Mouse (Mus musculus): ENCODE data around the gene Tsga10. TPM values are rescaled to one million over a fixed set of nuclear protein-coding genes. Genes with fewer than 3 reads are reported as not detected.
"Not testable (repeated sequence)": the region's sequence is repeated elsewhere in the genome, so short reads cannot be mapped to it uniquely, and the experiment has no call there.

Tsga10 gene
- polyA plus RNA-seq, 1 experiment from 2014 or later, result 5.0 TPM

GRCm38 (mm10) chr1:37802291-37802690 is 63.9 kb downstream of the Tsga10 start:
- WGBS, result 91% methylated on average over 1 of the region's 1 CpGs
- H3K27me3 ChIP-seq (replicated peaks; ENCODE audit: insufficient read depth, low read length); H3K4me3 ChIP-seq (ENCODE audit: low read depth, low read length); H3K36me3 ChIP-seq (ENCODE audit: insufficient read depth, low read length); H3K9ac ChIP-seq (replicated peaks; ENCODE audit: low read depth); H3K27ac ChIP-seq (ENCODE audit: low read length); H3K9me3 ChIP-seq (ENCODE audit: low read length); H3K4me1 ChIP-seq (ENCODE audit: insufficient read depth, low read depth, low read length); H3K4me2 ChIP-seq (replicated peaks; ENCODE audit: low read depth, low read length); ATAC-seq: not testable (repeated sequence)
- DNase-seq (ENCODE audit: low spot score), result peak; percentile 15
- TF ChIP-seq CTCF (IDR thresholded peaks at IDR 0.05), result peak; percentile 56

DNA sequence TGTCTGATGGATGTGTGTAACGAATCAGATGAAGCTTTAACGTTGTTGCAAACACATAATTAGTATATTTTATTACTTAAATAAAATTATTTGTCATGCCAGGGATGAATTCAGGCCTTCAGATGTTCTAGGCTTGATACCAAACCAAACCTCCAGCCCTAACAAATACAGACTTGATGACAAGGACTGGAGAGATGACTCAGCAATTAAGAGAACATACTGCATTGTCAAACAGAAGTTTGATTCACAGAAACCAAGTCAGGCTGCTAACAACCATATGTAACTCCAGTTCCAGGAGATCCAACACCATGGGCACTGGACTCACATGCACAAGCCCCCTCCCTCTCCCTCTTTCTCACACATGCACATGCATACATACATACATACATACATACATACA is 65.9 kb downstream of the Tsga10 start:
- Histone ChIP-seq H3K9me3 (ENCODE audit: low read length) (no peaks in the 10 kb centered on the region), H3K9ac (replicated peaks; ENCODE audit: low read depth) (no peak overlapping the region), H3K27ac (ENCODE audit: low read length) (no peak overlapping the region), H3K36me3 (ENCODE audit: insufficient read depth, low read length) (no peaks in the 10 kb centered on the region), H3K4me2 (replicated peaks; ENCODE audit: low read depth, low read length) (no peak overlapping the region), H3K4me3 (ENCODE audit: low read depth, low read length) (no peak overlapping the region), H3K27me3 (replicated peaks; ENCODE audit: insufficient read depth, low read length) (no peaks in the 10 kb centered on the region), H3K4me1 (ENCODE audit: insufficient read depth, low read depth, low read length) (no peaks in the 10 kb centered on the region)
- TF ChIP-seq CTCF (IDR thresholded peaks at IDR 0.05) (no peak), EP300 (IDR thresholded peaks at IDR 0.05) (no peak)
- WGBS, result 86% methylated on average over 2 of the region's 2 CpGs
- ATAC-seq (no peak), DNase-seq (ENCODE audit: low spot score) (no peak)

DNA sequence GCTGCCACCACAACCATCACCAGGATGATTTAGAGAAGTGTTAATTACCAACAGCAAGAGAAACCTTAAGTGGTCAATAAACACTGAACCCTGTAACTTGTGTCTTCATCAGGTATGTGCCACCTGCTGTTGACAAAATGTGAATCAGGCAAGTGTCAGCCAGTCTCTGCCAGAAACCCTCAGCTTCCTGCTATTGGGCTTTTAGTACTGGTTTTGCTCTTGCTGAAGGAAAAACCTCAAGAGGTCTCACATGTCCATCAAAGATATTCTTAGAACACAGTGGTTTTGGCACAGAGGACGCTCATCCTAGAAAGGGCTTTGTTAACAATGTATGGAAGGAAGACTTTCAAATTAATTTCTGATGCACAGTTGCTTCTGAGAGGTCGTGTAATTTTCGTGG is 66.7 kb downstream of the Tsga10 start:
- no peak for DNase-seq (ENCODE audit: low spot score)
- H3K9me3 ChIP-seq (ENCODE audit: low read length), result no peaks in the 10 kb centered on the region
- no peaks in the 10 kb centered on the region for H3K27me3 ChIP-seq (replicated peaks; ENCODE audit: insufficient read depth, low read length)
- WGBS, result 45% methylated on average over 3 of the region's 3 CpGs
- H3K4me2 ChIP-seq (replicated peaks; ENCODE audit: low read depth, low read length), result no peak overlapping the region
- no peak overlapping the region for H3K27ac ChIP-seq (ENCODE audit: low read length)
- no peak overlapping the region for H3K4me3 ChIP-seq (ENCODE audit: low read depth, low read length)
- no peaks in the 10 kb centered on the region for H3K4me1 ChIP-seq (ENCODE audit: insufficient read depth, low read depth, low read length)
- no peak for TF ChIP-seq EP300 (IDR thresholded peaks at IDR 0.05)
- no peak for TF ChIP-seq CTCF (IDR thresholded peaks at IDR 0.05)
- no peak for ATAC-seq
- H3K36me3 ChIP-seq (ENCODE audit: insufficient read depth, low read length), result no peaks in the 10 kb centered on the region
- H3K9ac ChIP-seq (replicated peaks; ENCODE audit: low read depth), result no peak overlapping the region

DNA sequence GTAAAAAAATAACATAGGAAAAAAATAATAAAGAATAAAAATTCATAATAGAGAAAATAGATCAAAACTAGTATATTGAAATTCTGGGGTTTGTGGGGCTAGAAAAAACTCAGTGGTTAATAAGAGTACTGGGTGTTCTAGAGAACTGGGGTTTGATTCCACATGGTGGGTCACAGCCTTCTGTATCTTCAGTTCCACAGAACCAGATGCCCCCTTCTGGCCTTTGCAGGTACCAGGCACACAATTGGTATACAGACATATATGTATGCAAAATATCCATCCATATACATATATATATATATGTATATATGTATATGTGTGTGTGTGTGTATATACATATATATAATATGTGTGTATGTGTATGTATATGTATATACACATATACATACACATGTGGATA is 106.8 kb downstream of the Tsga10 start:
- DNase-seq (ENCODE audit: low spot score) (no peak), ATAC-seq (no peak)
- Histone ChIP-seq H3K27ac (ENCODE audit: low read length) (no peak overlapping the region), H3K4me1 (ENCODE audit: insufficient read depth, low read depth, low read length) (no peaks in the 10 kb centered on the region), H3K36me3 (ENCODE audit: insufficient read depth, low read length) (no peaks in the 10 kb centered on the region), H3K4me2 (replicated peaks; ENCODE audit: low read depth, low read length) (no peak overlapping the region), H3K27me3 (replicated peaks; ENCODE audit: insufficient read depth, low read length) (no peaks in the 10 kb centered on the region), H3K4me3 (ENCODE audit: low read depth, low read length) (no peak overlapping the region), H3K9me3 (ENCODE audit: low read length) (no peaks in the 10 kb centered on the region), H3K9ac (replicated peaks; ENCODE audit: low read depth) (no peak overlapping the region)
- TF ChIP-seq CTCF (IDR thresholded peaks at IDR 0.05), result peak; percentile 24; the same call in 1 of the 2 replicates
- no peak for TF ChIP-seq EP300 (IDR thresholded peaks at IDR 0.05)

DNA sequence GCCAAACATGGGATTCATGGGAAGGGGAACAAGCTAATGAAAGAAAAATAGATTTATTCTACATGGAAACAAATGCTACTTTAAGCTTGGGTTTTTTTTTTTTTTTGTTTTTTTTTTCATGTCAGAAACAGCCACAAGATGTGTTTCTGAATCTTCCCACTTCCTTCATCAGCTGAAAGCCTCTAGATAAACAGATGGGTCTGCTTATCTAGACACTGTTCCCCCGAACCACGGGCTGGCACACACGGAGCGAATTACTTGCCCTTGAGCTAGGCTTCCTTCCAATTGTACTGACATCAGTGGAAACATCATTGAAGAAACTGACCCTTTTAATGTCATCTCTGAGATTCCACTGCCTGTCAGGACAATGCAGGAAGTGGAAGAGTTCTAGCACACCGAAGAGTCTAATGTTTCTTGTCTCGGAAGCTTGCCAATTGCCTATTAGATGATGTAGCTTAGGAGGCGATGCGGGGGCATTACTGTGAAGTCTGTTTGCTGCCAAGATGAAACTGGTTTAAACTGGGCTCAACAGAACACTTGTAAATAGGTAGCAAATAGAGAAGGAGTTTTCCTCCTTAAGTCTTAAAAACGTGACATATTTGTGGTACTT is 121.5 kb downstream of the Tsga10 start:
- Histone ChIP-seq H3K27me3 (replicated peaks; ENCODE audit: insufficient read depth, low read length) (no peaks in the 10 kb centered on the region), H3K9ac (replicated peaks; ENCODE audit: low read depth) (no peak overlapping the region), H3K27ac (ENCODE audit: low read length) (no peak overlapping the region), H3K4me3 (ENCODE audit: low read depth, low read length) (no peak overlapping the region), H3K4me2 (replicated peaks; ENCODE audit: low read depth, low read length) (no peak overlapping the region), H3K9me3 (ENCODE audit: low read length) (no peaks in the 10 kb centered on the region), H3K4me1 (ENCODE audit: insufficient read depth, low read depth, low read length) (no peaks in the 10 kb centered on the region), H3K36me3 (ENCODE audit: insufficient read depth, low read length) (no peaks in the 10 kb centered on the region)
- TF ChIP-seq EP300 (IDR thresholded peaks at IDR 0.05) (no peak), CTCF (IDR thresholded peaks at IDR 0.05) (no peak)
- ATAC-seq (no peak), DNase-seq (ENCODE audit: low spot score) (no peak)
- 62% methylated on average over 9 of the region's 9 CpGs for WGBS

DNA sequence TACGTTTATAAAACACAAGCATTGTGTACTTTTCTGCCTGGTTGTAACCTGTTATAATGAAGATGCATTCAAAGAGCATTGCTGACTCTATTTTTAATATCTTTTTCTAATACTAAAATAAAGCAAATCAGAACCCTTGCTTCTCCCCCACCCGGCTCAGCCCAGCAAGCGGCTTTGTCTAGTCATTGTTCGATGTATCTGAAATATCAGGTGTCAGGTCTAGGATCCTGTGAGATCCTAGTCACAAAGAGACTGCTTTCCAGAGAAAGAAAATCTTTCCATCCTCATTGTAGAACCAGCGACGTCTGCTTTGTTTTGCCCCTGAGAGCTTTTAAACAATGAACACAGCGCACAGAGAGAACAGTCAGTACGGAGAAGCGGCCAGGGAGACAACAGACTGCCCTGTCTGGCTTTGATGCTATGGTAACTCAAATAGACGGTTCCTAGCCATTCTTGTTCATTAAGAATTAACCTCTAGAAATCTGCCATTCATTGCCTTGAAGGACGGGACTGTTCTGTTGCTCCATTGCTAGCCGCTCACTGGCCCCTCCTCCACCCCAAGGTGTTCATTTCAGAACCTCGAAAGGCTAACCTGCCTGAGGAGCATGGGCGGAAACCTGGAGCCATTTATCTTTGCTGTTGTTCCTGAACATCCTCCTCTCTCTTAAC is 123.5 kb downstream of the Tsga10 start:
- WGBS, result 64% methylated on average over 14 of the region's 14 CpGs
- Histone ChIP-seq H3K27me3 (replicated peaks; ENCODE audit: insufficient read depth, low read length) (no peaks in the 10 kb centered on the region), H3K36me3 (ENCODE audit: insufficient read depth, low read length) (no peaks in the 10 kb centered on the region), H3K4me1 (ENCODE audit: insufficient read depth, low read depth, low read length) (no peaks in the 10 kb centered on the region), H3K9ac (replicated peaks; ENCODE audit: low read depth) (no peak overlapping the region), H3K4me2 (replicated peaks; ENCODE audit: low read depth, low read length) (no peak overlapping the region), H3K27ac (ENCODE audit: low read length) (no peak overlapping the region), H3K9me3 (ENCODE audit: low read length) (no peaks in the 10 kb centered on the region), H3K4me3 (ENCODE audit: low read depth, low read length) (no peak overlapping the region)
- TF ChIP-seq CTCF (IDR thresholded peaks at IDR 0.05) (no peak), EP300 (IDR thresholded peaks at IDR 0.05) (no peak)
- no peak for ATAC-seq
- no peak for DNase-seq (ENCODE audit: low spot score)

All from lung, postnatal 0 days (tissue).